Mouse (Mus musculus): Measurements from ENCODE around the gene Sowahc. TPM values are rescaled to one million over a fixed set of nuclear protein-coding genes. Genes with fewer than 3 reads are reported as not detected.

The Sowahc gene
- total and polyA plus RNA-seq, 3 experiments: not detected

DNA sequence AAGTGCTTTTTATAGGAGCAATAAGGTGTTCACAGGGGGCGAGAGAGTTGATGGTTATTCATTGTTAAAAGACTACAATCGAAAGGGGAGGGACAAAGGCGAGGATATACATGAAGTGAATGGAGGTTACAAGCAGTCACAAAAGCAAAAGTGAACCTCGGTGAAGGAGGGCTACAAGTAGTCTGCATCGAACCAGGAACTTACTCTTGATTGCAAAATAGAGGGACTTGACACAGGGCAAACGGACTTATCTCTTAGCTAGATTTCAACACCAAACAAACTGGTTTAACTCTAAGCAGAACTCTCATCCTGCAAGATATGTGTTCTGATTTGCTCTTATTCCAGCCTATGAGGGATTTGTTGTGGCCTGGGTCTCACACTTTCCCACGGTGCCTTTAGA, 41.2 kb downstream of the Sowahc start:
- no peaks in the 10 kb centered on the region for H3K4me1 ChIP-seq (ENCODE audit: control insufficient read depth in 1 of 2, insufficient read depth in 2 of 2, low read length in 2 of 2)
- no peaks in the 10 kb centered on the region for H3K79me2 ChIP-seq (ENCODE audit: control insufficient read depth, insufficient read depth, low read length, poor library complexity)
- TF ChIP-seq SIN3A (IDR thresholded peaks at IDR 0.05; ENCODE audit: low read length) (no peak), MAZ (IDR thresholded peaks at IDR 0.05; ENCODE audit: low read depth, low read length) (no peak), USF1 (IDR thresholded peaks at IDR 0.05; ENCODE audit: low read depth, low read length) (no peak), NRF1 (IDR thresholded peaks at IDR 0.05; ENCODE audit: insufficient read depth, low read depth, low read length, poor library complexity, severe bottlenecking) (no peak), GABPA (IDR thresholded peaks at IDR 0.05; ENCODE audit: low read depth, low read length) (no peak), MYB (IDR thresholded peaks at IDR 0.05; ENCODE audit: low read depth, low read length) (no peak), POLR2AphosphoS5 (IDR thresholded peaks at IDR 0.05; ENCODE audit: borderline replicate concordance, low read depth, low read length) (no peak), CTCF (IDR thresholded peaks at IDR 0.05 in 2 of 3, conservative IDR thresholded peaks at IDR 0.05 in 1 of 3; ENCODE audit: control insufficient read depth in 1 of 3, insufficient read depth in 1 of 3, low read depth in 2 of 3, low read length in 3 of 3, poor library complexity in 1 of 3, severe bottlenecking in 1 of 3) (no peak), POLR2A (IDR thresholded peaks at IDR 0.05; ENCODE audit: control insufficient read depth in 1 of 2, insufficient read depth in 1 of 2, low read depth in 1 of 2, low read length in 2 of 2, poor library complexity in 1 of 2) (no peak), ETS1 (IDR thresholded peaks at IDR 0.05; ENCODE audit: low read depth, low read length) (no peak), MAX (IDR thresholded peaks at IDR 0.05; ENCODE audit: low read length) (no peak), CHD1 (IDR thresholded peaks at IDR 0.05; ENCODE audit: low read depth, low read length) (no peak), ZKSCAN1 (IDR thresholded peaks at IDR 0.05; ENCODE audit: low read depth, low read length) (no peak)
- DNase-seq (ENCODE audit: low read depth, low spot score): no peak
- H3K36me3 ChIP-seq (ENCODE audit: control insufficient read depth in 1 of 2, insufficient read depth in 2 of 2, low read length in 2 of 2): no peaks in the 10 kb centered on the region; a peak in 1 of 4 replicates
- H3K9ac ChIP-seq (ENCODE audit: control insufficient read depth, low read depth, low read length, poor library complexity, severe bottlenecking): no peak overlapping the region
- no peaks in the 10 kb centered on the region; a peak in 2 of 4 replicates for H3K27me3 ChIP-seq (ENCODE audit: control insufficient read depth in 1 of 2, insufficient read depth in 2 of 2, low read length in 2 of 2)
- H3K27ac ChIP-seq (ENCODE audit: control insufficient read depth, low read depth, low read length): no peak overlapping the region
- H3K9me3 ChIP-seq (replicated peaks; ENCODE audit: insufficient read depth, low read length): no peaks in the 10 kb centered on the region
- H3K4me3 ChIP-seq (ENCODE audit: control insufficient read depth in 1 of 2, insufficient read depth in 1 of 2, low read depth in 2 of 2, low read length in 2 of 2): no peak overlapping the region

DNA sequence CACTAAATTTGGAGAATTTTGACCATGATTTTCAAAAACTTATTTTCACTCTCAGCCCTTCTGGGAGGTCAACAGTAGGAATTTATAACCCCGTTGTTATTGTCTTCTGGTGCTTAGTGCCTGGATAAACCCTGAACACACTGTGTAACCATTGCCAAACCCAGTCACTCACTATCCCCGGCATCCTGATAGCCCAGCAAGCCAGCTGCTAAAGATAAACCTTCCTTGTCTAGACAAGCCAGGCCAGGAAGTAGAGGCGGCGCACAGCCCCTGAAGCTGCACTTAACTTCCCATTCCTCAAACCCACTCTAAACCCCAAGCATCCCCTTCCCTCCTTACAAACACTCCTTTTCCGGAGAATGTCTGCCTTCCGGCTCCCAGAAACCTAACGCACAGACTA, 43.3 kb downstream of the Sowahc start:
- Histone ChIP-seq H3K4me1 (ENCODE audit: control insufficient read depth in 1 of 2, insufficient read depth in 2 of 2, low read length in 2 of 2) (no peaks in the 10 kb centered on the region; a peak in 1 of 4 replicates), H3K36me3 (ENCODE audit: control insufficient read depth in 1 of 2, insufficient read depth in 2 of 2, low read length in 2 of 2) (no peaks in the 10 kb centered on the region; a peak in 1 of 4 replicates), H3K9me3 (replicated peaks; ENCODE audit: insufficient read depth, low read length) (no peaks in the 10 kb centered on the region), H3K79me2 (ENCODE audit: control insufficient read depth, insufficient read depth, low read length, poor library complexity) (no peaks in the 10 kb centered on the region), H3K27me3 (ENCODE audit: control insufficient read depth in 1 of 2, insufficient read depth in 2 of 2, low read length in 2 of 2) (no peaks in the 10 kb centered on the region), H3K9ac (ENCODE audit: control insufficient read depth, low read depth, low read length, poor library complexity, severe bottlenecking) (no peak overlapping the region), H3K27ac (ENCODE audit: control insufficient read depth, low read depth, low read length) (no peak overlapping the region), H3K4me3 (ENCODE audit: control insufficient read depth in 1 of 2, insufficient read depth in 1 of 2, low read depth in 2 of 2, low read length in 2 of 2) (no peak overlapping the region)
- peak; percentile 74 for TF ChIP-seq TAL1 (IDR thresholded peaks at IDR 0.05; ENCODE audit: low read length)
- TF ChIP-seq KAT2A (conservative IDR thresholded peaks at IDR 0.05; ENCODE audit: low read depth, low read length): no peak
- no peak for TF ChIP-seq MAZ (IDR thresholded peaks at IDR 0.05; ENCODE audit: low read depth, low read length)
- TF ChIP-seq TBP (IDR thresholded peaks at IDR 0.05; ENCODE audit: low read depth, low read length): 0 out of 2 replicates have a peak, but pooled peaks have one; percentile 21
- TF ChIP-seq TCF12 (IDR thresholded peaks at IDR 0.05; ENCODE audit: low read depth, low read length): peak; percentile 75; the same call in 1 of the 2 replicates
- no peak for TF ChIP-seq SMC3 (IDR thresholded peaks at IDR 0.05; ENCODE audit: low read depth, low read length)
- TF ChIP-seq CTCF (IDR thresholded peaks at IDR 0.05 in 2 of 3, conservative IDR thresholded peaks at IDR 0.05 in 1 of 3; ENCODE audit: control insufficient read depth in 1 of 3, insufficient read depth in 1 of 3, low read depth in 2 of 3, low read length in 3 of 3, poor library complexity in 1 of 3, severe bottlenecking in 1 of 3): no peak
- TF ChIP-seq USF1 (IDR thresholded peaks at IDR 0.05; ENCODE audit: low read depth, low read length): no peak
- no peak; the same call in 1 of the 2 replicates for TF ChIP-seq RCOR1 (IDR thresholded peaks at IDR 0.05; ENCODE audit: low read depth, low read length)
- TF ChIP-seq EP300 (IDR thresholded peaks at IDR 0.05; ENCODE audit: low read depth in 1 of 2, low read length in 2 of 2): peak; percentile 66 to 71
- TF ChIP-seq ETS1 (IDR thresholded peaks at IDR 0.05; ENCODE audit: low read depth, low read length): 0 out of 2 replicates have a peak, but pooled peaks have one; percentile 35
- TF ChIP-seq POLR2AphosphoS2 (IDR thresholded peaks at IDR 0.05; ENCODE audit: low read length): no peak
- TF ChIP-seq POLR2A (IDR thresholded peaks at IDR 0.05; ENCODE audit: control insufficient read depth in 1 of 2, insufficient read depth in 1 of 2, low read depth in 1 of 2, low read length in 2 of 2, poor library complexity in 1 of 2): no peak
- TF ChIP-seq GATA1 (IDR thresholded peaks at IDR 0.05; ENCODE audit: low read depth, low read length): peak; percentile 61
- peak; percentile 56 for DNase-seq (ENCODE audit: low read depth, low spot score)
